In the genomic region with DNA sequence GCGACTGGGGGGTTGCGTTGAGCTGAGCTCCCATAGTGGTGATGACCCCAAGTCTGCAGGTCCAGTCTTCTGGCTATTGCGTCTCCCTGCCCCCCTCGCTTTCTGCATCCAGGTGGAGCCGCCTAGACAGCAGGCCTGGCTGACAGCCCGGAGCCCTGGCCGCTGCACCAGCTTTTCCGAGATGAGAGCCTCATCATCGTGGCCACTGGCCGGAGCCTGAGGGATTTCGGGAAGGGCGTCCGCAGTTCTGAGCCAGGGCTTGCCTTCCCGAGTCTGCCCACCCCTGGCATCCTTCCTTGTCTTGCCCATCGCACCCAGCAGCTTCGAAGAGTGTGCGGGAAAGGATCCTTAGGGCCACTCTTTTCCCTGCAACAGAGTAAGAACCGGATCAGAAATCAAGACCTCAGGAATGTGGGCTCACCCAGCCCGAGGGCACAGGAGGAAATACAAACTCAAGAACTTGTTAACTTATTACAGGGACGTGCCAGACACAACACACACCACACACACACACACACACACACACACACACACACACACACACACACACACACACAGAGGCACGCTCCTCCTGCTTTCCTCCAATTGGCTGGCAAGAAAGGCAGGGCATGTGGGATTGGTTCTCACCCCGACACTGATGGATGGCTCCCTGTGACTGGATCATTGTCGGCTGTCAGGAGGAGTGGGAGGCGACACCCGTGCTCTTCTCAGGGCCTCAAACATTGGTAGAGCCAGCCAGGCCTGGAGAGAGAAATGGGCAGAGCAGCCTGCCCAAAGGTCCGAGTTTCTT, we compare ENCODE assay signal across 9 mouse cellular contexts. TPM values are rescaled to one million over a fixed set of nuclear protein-coding genes. Genes with fewer than 3 reads are reported as not detected.
DNase-seq lines count a peak whose midpoint lies in the region; ATAC-seq lines count a peak whose summit lies in the region.
"Had no signal": no experiment of that assay in that cellular context is flagged by ENCODE, and none has a peak within 500 bp of the region (broad histone marks: within the 10 kb centered on the region; RNA-seq: fewer than 3 reads in every experiment).

No protein-coding gene starts in this region.

- 17% methylated on average over 26 of the region's 26 CpGs for WGBS in forebrain, embryonic 12.5 days
- 18% methylated on average over 26 of the region's 26 CpGs for WGBS in hindbrain, embryonic 10.5 days
- WGBS in liver, embryonic 11.5 days, result 37% methylated on average over 26 of the region's 26 CpGs
- 18% methylated on average over 25 of the region's 26 CpGs for WGBS in neural tube, embryonic 13.5 days

- 0 out of 2 replicates have a peak overlapping the region, but pooled peaks have one; percentile 26 for H3K27ac ChIP-seq in forebrain, embryonic 12.5 days
- H3K27ac ChIP-seq in hindbrain, embryonic 10.5 days, result peak overlapping the region; percentile 79
- no peak overlapping the region for H3K27ac ChIP-seq in liver, embryonic 11.5 days (ENCODE audit: low read depth, low read length)
- H3K27ac ChIP-seq in neural tube, embryonic 13.5 days (replicated peaks), result peak overlapping the region; percentile 81
- H3K27ac ChIP-seq: stomach, embryonic 15.5 days had no signal

- peak; percentile 62; the same call in 1 of the 2 replicates for ATAC-seq in frontal cortex, adult (ENCODE audit: low TSS enrichment)
- peak; percentile 65 for ATAC-seq in forebrain, embryonic 12.5 days (ENCODE audit: low FRiP score)
- ATAC-seq in liver, embryonic 11.5 days (replicated peaks; ENCODE audit: low FRiP score), result no peak
- peak; percentile 54 for ATAC-seq in neural tube, embryonic 13.5 days (ENCODE audit: low read depth)

- peaks cover 13% of the 10 kb centered on the region; the same call in 1 of the 2 replicates for H3K27me3 ChIP-seq in forebrain, embryonic 12.5 days
- H3K27me3 ChIP-seq in hindbrain, embryonic 10.5 days (ENCODE audit: insufficient read depth, poor library complexity, severe bottlenecking), result no peaks in the 10 kb centered on the region
- peaks cover 8% of the 10 kb centered on the region for H3K27me3 ChIP-seq in liver, embryonic 11.5 days (replicated peaks; ENCODE audit: control insufficient read depth, insufficient read depth, low read length)
- no peaks in the 10 kb centered on the region for H3K27me3 ChIP-seq in neural tube, embryonic 13.5 days
- H3K27me3 ChIP-seq: stomach, embryonic 15.5 days had no signal

- H3K4me3 ChIP-seq in forebrain, embryonic 12.5 days (replicated peaks), result no peak overlapping the region
- peak overlapping the region; percentile 32 for H3K4me3 ChIP-seq in hindbrain, embryonic 10.5 days
- no peak overlapping the region for H3K4me3 ChIP-seq in liver, embryonic 11.5 days (ENCODE audit: low read depth, low read length)
- peak overlapping the region; percentile 17; the same call in 1 of the 2 replicates for H3K4me3 ChIP-seq in neural tube, embryonic 13.5 days
- H3K4me3 ChIP-seq: stomach, embryonic 15.5 days had no signal

- peak overlapping the region; percentile 35 for H3K4me2 ChIP-seq in forebrain, embryonic 12.5 days
- H3K4me2 ChIP-seq in liver, embryonic 11.5 days, result peak overlapping the region; percentile 28
- peak overlapping the region; percentile 93 for H3K4me2 ChIP-seq in neural tube, embryonic 13.5 days
- H3K4me2 ChIP-seq: stomach, embryonic 15.5 days had no signal

- H3K4me1 ChIP-seq in forebrain, embryonic 12.5 days, result peaks cover 44% of the 10 kb centered on the region
- H3K4me1 ChIP-seq in hindbrain, embryonic 10.5 days (replicated peaks), result peaks cover 49% of the 10 kb centered on the region
- peaks cover 2% of the 10 kb centered on the region for H3K4me1 ChIP-seq in liver, embryonic 11.5 days (replicated peaks; ENCODE audit: control insufficient read depth, insufficient read depth, low read length)
- H3K4me1 ChIP-seq in neural tube, embryonic 13.5 days (replicated peaks), result peaks cover 43% of the 10 kb centered on the region

- DNase-seq in frontal cortex, postnatal 14 days (ENCODE audit: low spot score in 2 of 2), result no peak
- peak; percentile 61 for DNase-seq in adrenal gland, postnatal 14 days
- peak; percentile 85 for DNase-seq in hindbrain, embryonic 10.5 days (ENCODE audit: low spot score)
- no peak for DNase-seq in liver, embryonic 11.5 days (ENCODE audit: low spot score)
- DNase-seq in right cerebral cortex, adult 2 months (ENCODE audit: low spot score in 2 of 2), result no peak

- H3K36me3 ChIP-seq in forebrain, embryonic 12.5 days (replicated peaks), result no peaks in the 10 kb centered on the region
- H3K36me3 ChIP-seq in hindbrain, embryonic 10.5 days, result no peaks in the 10 kb centered on the region
- no peaks in the 10 kb centered on the region for H3K36me3 ChIP-seq in liver, embryonic 11.5 days (ENCODE audit: control insufficient read depth, insufficient read depth, low read length)
- H3K36me3 ChIP-seq in neural tube, embryonic 13.5 days, result no peaks in the 10 kb centered on the region
- H3K36me3 ChIP-seq: stomach, embryonic 15.5 days had no signal

- peak overlapping the region; percentile 21; the same call in 1 of the 2 replicates for H3K9ac ChIP-seq in forebrain, embryonic 12.5 days
- no peak overlapping the region for H3K9ac ChIP-seq in liver, embryonic 11.5 days (ENCODE audit: low read depth, low read length)
- peak overlapping the region; percentile 61 for H3K9ac ChIP-seq in neural tube, embryonic 13.5 days
- H3K9ac ChIP-seq: stomach, embryonic 15.5 days had no signal

- H3K9me3 ChIP-seq in forebrain, embryonic 12.5 days, result no peaks in the 10 kb centered on the region
- H3K9me3 ChIP-seq in hindbrain, embryonic 10.5 days, result no peaks in the 10 kb centered on the region
- H3K9me3 ChIP-seq in liver, embryonic 11.5 days (ENCODE audit: control insufficient read depth, low read length), result no peaks in the 10 kb centered on the region
- no peaks in the 10 kb centered on the region for H3K9me3 ChIP-seq in neural tube, embryonic 13.5 days
- H3K9me3 ChIP-seq: stomach, embryonic 15.5 days had no signal

RNA-seq across cellular contexts. Expression of gene Copz2, which starts 13.7 kb away (rescaled TPM):
- 39.8 and 43.7 TPM in 2 replicates for total RNA-seq in adrenal gland, postnatal 14 days (2021)
- polyA plus RNA-seq in forebrain, embryonic 12.5 days (2016; fragmentation: Nextera tagmentation; extraction: Ambion mirVana), result 22.9 and 27.8 TPM in 2 replicates
- polyA plus RNA-seq in hindbrain, embryonic 10.5 days (2016; fragmentation: Nextera tagmentation; extraction: Ambion mirVana), result 42.9 and 44.2 TPM in 2 replicates
- polyA plus RNA-seq in liver, embryonic 11.5 days (2014; fragmentation: Nextera tagmentation; extraction: Ambion mirVana), result 33.6 and 41.2 TPM in 2 replicates
- 36.6 and 43.2 TPM in 2 replicates for polyA plus RNA-seq in neural tube, embryonic 13.5 days (2015; fragmentation: Nextera tagmentation; extraction: Ambion mirVana)

RNA-seq across cellular contexts. Expression of gene Nfe2l1, which starts 33.6 kb away (rescaled TPM):
- total RNA-seq in adrenal gland, postnatal 14 days (2021), result 362 and 371 TPM in 2 replicates
- polyA plus RNA-seq in forebrain, embryonic 12.5 days (2016; fragmentation: Nextera tagmentation; extraction: Ambion mirVana), result 72.8 and 76.0 TPM in 2 replicates
- 65.7 and 71.8 TPM in 2 replicates for polyA plus RNA-seq in hindbrain, embryonic 10.5 days (2016; fragmentation: Nextera tagmentation; extraction: Ambion mirVana)
- 27.6 and 28.9 TPM in 2 replicates for polyA plus RNA-seq in liver, embryonic 11.5 days (2014; fragmentation: Nextera tagmentation; extraction: Ambion mirVana)
- 66.2 and 66.5 TPM in 2 replicates for polyA plus RNA-seq in neural tube, embryonic 13.5 days (2015; fragmentation: Nextera tagmentation; extraction: Ambion mirVana)

RNA-seq across cellular contexts. Expression of gene Cdk5rap3, which starts 52.9 kb away (rescaled TPM):
- 48.6 and 49.9 TPM in 2 replicates for total RNA-seq in adrenal gland, postnatal 14 days (2021)
- polyA plus RNA-seq in forebrain, embryonic 12.5 days (2016; fragmentation: Nextera tagmentation; extraction: Ambion mirVana), result 102 and 106 TPM in 2 replicates
- polyA plus RNA-seq in hindbrain, embryonic 10.5 days (2016; fragmentation: Nextera tagmentation; extraction: Ambion mirVana), result 112 and 124 TPM in 2 replicates
- polyA plus RNA-seq in liver, embryonic 11.5 days (2014; fragmentation: Nextera tagmentation; extraction: Ambion mirVana), result 69.6 and 71.3 TPM in 2 replicates
- 79.2 and 92.0 TPM in 2 replicates for polyA plus RNA-seq in neural tube, embryonic 13.5 days (2015; fragmentation: Nextera tagmentation; extraction: Ambion mirVana)

Comparison
In these comparisons a context has a peak if more than half of its experiments do, and no peak if none do; other contexts are left out.
1. DNase-seq: peak in adrenal gland, postnatal 14 days (single experiment) and hindbrain, embryonic 10.5 days (single experiment); none in frontal cortex, postnatal 14 days (0 of 2), liver, embryonic 11.5 days (single experiment) and right cerebral cortex, adult 2 months (0 of 2).
2. H3K4me2 ChIP-seq: peak in every context shown above with its lines; median percentile 93 in neural tube, embryonic 13.5 days; 35 in forebrain, embryonic 12.5 days; 28 in liver, embryonic 11.5 days.
3. H3K4me3 ChIP-seq: peak in hindbrain, embryonic 10.5 days (single experiment) and neural tube, embryonic 13.5 days (single experiment); none in forebrain, embryonic 12.5 days (single experiment) and liver, embryonic 11.5 days (single experiment).